Mouse (Mus musculus) liver, embryonic 12.5 days (tissue): ENCODE measurements around the gene Abhd8. TPM values are rescaled to one million over a fixed set of nuclear protein-coding genes. Genes with fewer than 3 reads are reported as not detected.
"Not testable (repeated sequence)": the region's sequence is repeated elsewhere in the genome, so short reads cannot be mapped to it uniquely, and the experiment has no call there.

Experiments
- ATAC-seq: fragments of 200-750 bp; cut with Nextera tagmentation; 2 replicates; pipeline ENCODE4 v1.8.0; 2017; ENCODE audit warnings: moderate number of reproducible peaks, mild to moderate bottlenecking, moderate library complexity
- H3K27ac ChIP-seq: fragments of 300-500 bp; sonication (generic); 2 replicates; pipeline ENCODE4 v1.5.1; 2016; ENCODE audit warnings: mild to moderate bottlenecking
- H3K27me3 ChIP-seq: fragments of 300-500 bp; sonication (generic); replicated peaks from 2 replicates; pipeline ENCODE4 v1.6.1; 2016; ENCODE audit warnings: mild to moderate bottlenecking, moderate library complexity
- H3K36me3 ChIP-seq: fragments of 300-500 bp; sonication (generic); 2 replicates; pipeline ENCODE4 v1.6.1; 2016; ENCODE audit warnings: mild to moderate bottlenecking, moderate library complexity
- H3K4me1 ChIP-seq: fragments of 300-500 bp; sonication (generic); 2 replicates; pipeline ENCODE4 v1.6.1; 2016
- H3K4me2 ChIP-seq: fragments of 300-500 bp; sonication (generic); 2 replicates; pipeline ENCODE4 v1.6.1; 2016; ENCODE audit warnings: mild to moderate bottlenecking, moderate library complexity
- H3K4me3 ChIP-seq: fragments of 300-500 bp; sonication (generic); 2 replicates; pipeline ENCODE4 v1.5.1; 2016; ENCODE audit warnings: mild to moderate bottlenecking, moderate library complexity
- H3K9ac ChIP-seq: fragments of 300-500 bp; sonication (generic); 2 replicates; pipeline ENCODE4 v1.6.1; 2016; ENCODE audit warnings: mild to moderate bottlenecking, moderate library complexity
- H3K9me3 ChIP-seq: fragments of 300-500 bp; sonication (generic); replicated peaks from 2 replicates; pipeline ENCODE4 v1.6.1; 2016; ENCODE audit warnings: mild to moderate bottlenecking, moderate library complexity
- WGBS: fragments of 180-500 bp; shearing (Covaris S2); methylation state at CpG from one replicate; pipeline ENCODE4 v1.1.7; 2016; ENCODE audit not compliant: insufficient replicate concordance; 5-methylcytosine and 5-hydroxymethylcytosine counted together
- polyA plus RNA-seq: library from polyadenylated mRNA; unstranded; fragments of >200 nt; fragmentation: Nextera tagmentation; extraction: Ambion mirVana; gene quantifications from 2 replicates; pipeline ENCODE4 v1.2.1, GENCODE M21; 2016

Gene Abhd8
- polyA plus RNA-seq, 1 experiment from 2014 or later: 17.4 TPM

DNA sequence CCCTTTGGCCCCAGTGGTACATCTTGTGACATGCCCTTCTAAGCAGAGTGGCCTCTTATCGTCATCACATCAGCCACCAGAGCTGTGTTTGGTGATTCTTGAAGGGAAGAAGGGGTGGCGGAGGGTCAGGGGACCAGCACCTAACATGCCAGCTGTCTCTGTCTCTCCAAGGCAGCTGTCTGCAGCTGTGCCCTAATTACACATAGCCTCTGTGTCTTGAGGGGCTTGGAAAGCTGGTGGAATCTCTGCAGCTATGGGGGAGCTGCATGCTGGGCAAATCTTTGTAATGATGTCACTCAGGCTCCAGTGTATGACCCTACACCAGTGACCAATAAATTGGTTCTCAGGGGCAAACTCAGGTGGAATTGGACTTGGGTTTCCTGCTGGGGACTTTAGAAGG, 10.8 kb downstream of the Abhd8 start:
- peaks cover 4% of the 10 kb centered on the region; the same call in 1 of the 2 replicates for H3K36me3 ChIP-seq
- no peak for ATAC-seq
- peaks cover 11% of the 10 kb centered on the region for H3K4me1 ChIP-seq
- no peak overlapping the region for H3K27ac ChIP-seq
- H3K27me3 ChIP-seq: peaks cover 41% of the 10 kb centered on the region
- no peak overlapping the region for H3K9ac ChIP-seq
- no peak overlapping the region for H3K4me2 ChIP-seq
- H3K9me3 ChIP-seq: no peaks in the 10 kb centered on the region
- H3K4me3 ChIP-seq: no peak overlapping the region
- 60% methylated on average over 2 of the region's 2 CpGs for WGBS

DNA sequence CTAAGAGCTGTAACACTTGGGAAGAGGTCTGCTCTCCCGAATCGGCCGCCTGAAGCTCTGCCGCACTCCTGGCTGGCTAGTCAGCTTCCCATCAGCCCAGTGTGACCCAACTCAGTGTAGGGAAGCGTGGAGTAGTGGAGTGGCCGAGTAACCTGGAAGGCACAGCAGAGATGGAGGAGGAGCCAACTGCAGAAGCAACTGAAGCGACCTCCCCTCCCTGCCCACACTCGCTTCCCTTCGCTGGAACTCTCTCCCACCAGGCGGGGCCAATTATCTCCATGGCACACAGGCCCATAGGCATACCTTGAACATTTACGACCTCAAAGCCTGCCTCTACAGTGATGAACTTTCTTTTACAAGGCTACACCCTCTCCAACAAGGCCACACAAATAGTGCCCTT, 11.7 kb downstream of the Abhd8 start:
- ATAC-seq: no peak
- Histone ChIP-seq H3K4me3 (no peak overlapping the region), H3K27me3 (peaks cover 42% of the 10 kb centered on the region), H3K9ac (no peak overlapping the region), H3K4me1 (peaks cover 2% of the 10 kb centered on the region), H3K9me3 (no peaks in the 10 kb centered on the region), H3K36me3 (no peaks in the 10 kb centered on the region), H3K4me2 (no peak overlapping the region), H3K27ac (no peak overlapping the region)
- 37% methylated on average over 11 of the region's 11 CpGs for WGBS

DNA sequence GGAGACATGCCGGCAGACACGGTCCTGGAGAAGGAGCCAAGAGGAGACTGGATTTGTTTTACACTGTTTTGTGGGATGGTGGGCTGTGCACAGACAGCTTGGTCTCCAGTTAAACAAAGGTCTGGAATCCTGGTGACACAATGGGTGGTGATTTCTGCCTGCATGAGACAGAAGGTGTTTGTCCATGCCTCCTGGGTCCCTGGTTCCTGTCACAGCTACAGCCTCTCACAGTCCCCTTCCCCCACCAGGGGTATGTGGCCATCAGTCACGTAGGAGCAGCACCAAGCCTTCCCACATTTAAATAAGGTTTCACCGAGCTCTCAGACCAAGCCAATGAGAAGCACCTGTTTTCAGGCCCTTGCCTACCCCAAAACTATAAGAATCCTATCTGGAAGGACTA, 12.1 kb downstream of the Abhd8 start:
- Histone ChIP-seq H3K9me3 (no peaks in the 10 kb centered on the region), H3K4me2 (no peak overlapping the region), H3K9ac (no peak overlapping the region), H3K36me3 (no peaks in the 10 kb centered on the region), H3K27me3 (peaks cover 37% of the 10 kb centered on the region), H3K27ac (no peak overlapping the region), H3K4me3 (no peak overlapping the region), H3K4me1 (no peaks in the 10 kb centered on the region)
- no peak for ATAC-seq
- WGBS: 59% methylated on average over 4 of the region's 4 CpGs

DNA sequence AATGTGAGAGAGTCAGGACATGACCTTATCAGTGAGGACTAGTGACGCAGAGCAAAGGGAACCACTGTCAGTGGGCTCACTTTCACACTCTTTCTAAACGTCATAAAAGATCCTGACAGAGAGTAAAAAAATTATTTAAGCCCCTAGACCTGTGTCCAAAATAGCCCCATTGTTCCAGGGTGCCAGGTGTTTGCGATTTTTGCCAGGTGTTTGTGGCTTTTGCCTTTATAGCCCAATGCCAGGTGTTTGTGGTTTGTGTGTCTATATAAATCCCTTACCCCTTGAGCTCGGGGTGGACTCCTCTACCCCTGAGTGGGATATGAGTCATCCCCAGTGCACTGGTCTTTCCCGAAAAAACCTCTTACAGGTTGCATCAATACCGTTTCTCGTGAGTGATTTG, 18.4 kb downstream of the Abhd8 start:
- H3K27me3 ChIP-seq: peaks cover 28% of the 10 kb centered on the region
- no peak overlapping the region for H3K9ac ChIP-seq
- no peaks in the 10 kb centered on the region for H3K36me3 ChIP-seq
- no peaks in the 10 kb centered on the region for H3K9me3 ChIP-seq
- 61% methylated on average over 7 of the region's 7 CpGs for WGBS
- no peak overlapping the region for H3K27ac ChIP-seq
- H3K4me3 ChIP-seq: no peak overlapping the region
- no peak overlapping the region for H3K4me2 ChIP-seq
- H3K4me1 ChIP-seq: no peaks in the 10 kb centered on the region
- no peak for ATAC-seq

DNA sequence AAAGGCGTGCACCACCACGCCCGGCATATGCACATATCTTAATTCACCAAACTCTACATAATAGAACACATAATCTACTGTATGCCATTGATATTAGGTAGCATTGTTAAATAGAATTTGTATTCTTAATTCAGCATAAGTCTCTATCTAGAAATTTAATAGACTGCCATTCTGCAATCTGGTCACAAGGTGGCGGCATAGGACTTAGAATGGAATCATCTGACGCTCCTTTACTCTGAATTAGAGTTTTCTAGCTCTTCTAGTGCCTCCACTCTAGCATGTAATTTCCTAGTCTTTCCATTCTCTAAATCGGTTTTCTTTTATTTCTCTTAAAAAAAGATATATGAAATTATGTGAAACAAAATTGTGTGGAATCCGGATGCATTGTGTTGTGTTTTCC, 22.1 kb downstream of the Abhd8 start:
- Histone ChIP-seq H3K4me1 (no peaks in the 10 kb centered on the region), H3K9me3 (no peaks in the 10 kb centered on the region), H3K27ac (no peak overlapping the region), H3K4me3 (no peak overlapping the region), H3K4me2 (no peak overlapping the region), H3K27me3 (peaks cover 27% of the 10 kb centered on the region), H3K36me3 (no peaks in the 10 kb centered on the region), H3K9ac (no peak overlapping the region)
- WGBS: under 1% methylated on average over 7 of the region's 7 CpGs
- no peak for ATAC-seq

DNA sequence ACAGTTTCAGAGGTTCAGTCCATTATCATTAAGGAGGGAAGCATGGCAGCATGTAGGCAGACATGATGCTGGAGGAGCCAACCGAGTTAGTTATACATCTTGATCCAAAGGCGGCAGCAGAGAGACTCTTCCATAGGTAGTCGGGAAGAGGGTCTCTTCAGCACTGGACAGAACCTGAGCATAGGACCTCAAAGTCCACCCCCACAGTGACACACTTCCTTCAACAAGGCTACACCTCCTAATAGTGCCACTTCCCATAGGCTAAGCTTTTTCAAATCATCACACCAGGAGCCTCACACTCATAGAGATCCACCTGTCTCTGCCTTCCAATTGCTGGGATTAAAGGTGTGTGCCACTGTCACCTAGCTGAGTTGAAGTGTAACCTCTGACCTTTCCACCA, 26.4 kb downstream of the Abhd8 start:
- H3K27me3 ChIP-seq: peaks cover 10% of the 10 kb centered on the region
- no peaks in the 10 kb centered on the region for H3K4me1 ChIP-seq
- H3K36me3 ChIP-seq: no peaks in the 10 kb centered on the region
- no peak overlapping the region for H3K9ac ChIP-seq
- WGBS: 41% methylated on average over 3 of the region's 3 CpGs
- no peak for ATAC-seq
- H3K4me3 ChIP-seq: no peak overlapping the region
- no peak overlapping the region for H3K4me2 ChIP-seq
- H3K9me3 ChIP-seq: no peaks in the 10 kb centered on the region
- H3K27ac ChIP-seq: no peak overlapping the region

DNA sequence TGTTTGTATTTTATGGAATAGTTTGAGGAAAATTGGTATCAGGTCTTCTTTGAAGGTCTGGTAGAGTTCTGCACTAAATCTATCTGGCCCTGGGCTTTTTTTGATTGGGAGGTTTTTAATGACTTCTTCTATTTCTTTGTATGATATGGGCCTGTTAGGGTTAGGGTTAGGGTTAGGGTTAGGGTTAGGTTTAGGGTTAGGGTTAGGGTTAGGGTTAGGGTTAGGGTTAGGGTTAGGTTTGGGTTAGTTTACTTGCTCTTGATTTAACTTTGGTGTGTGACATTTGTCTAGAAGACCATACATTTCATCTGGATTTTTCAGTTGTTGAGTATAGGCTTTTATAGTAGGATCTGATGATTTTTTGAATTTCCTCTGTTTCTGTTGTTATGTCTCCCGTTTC, 30.5 kb downstream of the Abhd8 start:
- ATAC-seq, H3K9ac ChIP-seq, H3K36me3 ChIP-seq, H3K4me2 ChIP-seq, H3K4me3 ChIP-seq, H3K27ac ChIP-seq, H3K9me3 ChIP-seq, H3K4me1 ChIP-seq: not testable (repeated sequence)
- WGBS: 64% methylated on average over 1 of the region's 1 CpGs
- peaks cover 11% of the 10 kb centered on the region; the same call in 1 of the 2 replicates for H3K27me3 ChIP-seq

DNA sequence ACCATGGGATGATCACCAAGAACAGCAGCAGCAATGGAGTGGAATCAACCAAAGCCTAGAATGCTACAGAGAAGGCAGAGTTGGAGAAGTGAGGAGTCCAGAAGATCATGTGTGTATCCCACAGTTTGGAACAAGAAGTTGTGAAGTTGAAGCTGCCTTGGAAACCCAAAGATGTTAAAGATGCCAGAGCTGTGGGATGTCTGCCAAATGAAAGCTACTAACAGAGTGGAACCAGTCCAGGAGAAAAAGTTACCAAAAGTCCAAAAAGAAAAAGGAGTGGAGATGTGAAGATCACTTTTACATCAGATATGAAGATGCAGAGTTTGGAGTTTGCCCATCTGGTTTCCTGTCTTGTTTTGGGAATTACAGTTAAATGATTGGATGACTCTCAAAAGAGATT, 41.3 kb downstream of the Abhd8 start:
- Histone ChIP-seq H3K27ac (no peak overlapping the region), H3K27me3 (peaks cover 11% of the 10 kb centered on the region), H3K9ac (no peak overlapping the region), H3K9me3 (no peaks in the 10 kb centered on the region), H3K36me3 (no peaks in the 10 kb centered on the region), H3K4me2 (no peak overlapping the region), H3K4me3 (no peak overlapping the region), H3K4me1 (no peaks in the 10 kb centered on the region)
- no peak for ATAC-seq

DNA sequence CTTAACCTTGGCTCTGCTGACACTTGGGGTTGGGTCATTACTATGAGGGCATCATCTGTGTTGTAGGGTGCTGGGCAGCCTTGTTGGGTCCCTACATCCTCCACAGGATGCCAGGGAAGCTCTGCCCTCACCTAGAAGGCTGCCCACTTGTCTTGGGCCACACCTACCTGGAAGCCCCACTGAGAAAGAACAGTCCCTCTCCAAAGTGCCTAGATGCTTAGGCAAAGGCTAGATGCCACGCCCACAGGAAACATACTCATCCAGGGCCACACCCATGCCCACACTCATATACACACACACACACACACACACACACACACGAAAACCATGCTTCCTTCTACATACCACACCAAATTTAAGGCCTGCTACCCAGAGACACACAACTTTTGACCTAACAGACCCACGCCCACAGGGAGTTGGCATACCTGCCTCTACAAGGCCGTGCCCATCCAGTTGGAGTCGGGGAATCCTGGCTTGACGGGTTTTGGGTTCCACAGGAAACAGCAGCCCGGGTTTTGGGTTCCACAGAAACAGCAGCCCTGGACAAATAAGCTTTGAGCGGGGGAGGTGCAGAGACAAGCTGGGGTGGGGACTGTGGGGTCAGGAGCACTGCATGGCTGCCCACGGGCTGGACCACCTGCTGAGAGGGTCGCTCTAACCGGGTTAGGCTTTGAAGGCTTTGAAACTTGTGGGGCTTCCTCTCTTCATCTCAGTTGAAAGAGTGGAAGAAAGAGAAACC, 51.8 kb downstream of the Abhd8 start:
- Histone ChIP-seq H3K4me2 (no peak overlapping the region), H3K9me3 (no peaks in the 10 kb centered on the region)
- WGBS: 39% methylated on average over 11 of the region's 11 CpGs

DNA sequence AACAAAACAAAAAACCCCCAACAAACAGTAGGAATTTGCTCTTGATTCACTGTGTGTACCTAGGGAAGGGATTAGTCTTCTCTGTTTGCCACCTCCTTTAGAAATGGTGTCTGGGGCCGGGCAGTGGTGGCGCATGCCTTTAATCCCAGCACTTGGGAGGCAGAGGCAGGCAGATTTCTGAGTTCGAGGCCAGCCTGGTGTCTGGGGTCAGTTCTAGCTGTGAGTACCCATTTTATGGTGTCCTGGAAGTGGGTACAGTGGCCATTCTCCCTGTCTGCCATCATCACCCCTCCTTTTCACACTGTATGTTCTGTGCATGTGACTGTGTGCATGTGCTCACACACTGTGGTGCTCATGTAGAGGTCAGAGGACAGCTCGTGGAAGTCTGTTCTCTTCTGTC, 55.2 kb downstream of the Abhd8 start:
- peaks cover 49% of the 10 kb centered on the region for H3K4me1 ChIP-seq
- no peak overlapping the region for H3K9ac ChIP-seq
- H3K4me2 ChIP-seq: no peak overlapping the region
- no peak overlapping the region for H3K27ac ChIP-seq
- H3K36me3 ChIP-seq: peaks cover 44% of the 10 kb centered on the region
- no peaks in the 10 kb centered on the region for H3K27me3 ChIP-seq
- no peak for ATAC-seq
- no peaks in the 10 kb centered on the region for H3K9me3 ChIP-seq
- H3K4me3 ChIP-seq: no peak overlapping the region
- WGBS: 83% methylated on average over 4 of the region's 4 CpGs

More for the DNA sequence above, 51.8 kb downstream of the Abhd8 start:
- peaks cover 26% of the 10 kb centered on the region for H3K4me1 ChIP-seq
- H3K9ac ChIP-seq: no peak overlapping the region
- H3K27ac ChIP-seq: no peak overlapping the region
- no peaks in the 10 kb centered on the region for H3K27me3 ChIP-seq
- H3K36me3 ChIP-seq: peaks cover 37% of the 10 kb centered on the region
- peak; percentile 9; the same call in 1 of the 2 replicates for ATAC-seq
- H3K4me3 ChIP-seq: no peak overlapping the region

DNA sequence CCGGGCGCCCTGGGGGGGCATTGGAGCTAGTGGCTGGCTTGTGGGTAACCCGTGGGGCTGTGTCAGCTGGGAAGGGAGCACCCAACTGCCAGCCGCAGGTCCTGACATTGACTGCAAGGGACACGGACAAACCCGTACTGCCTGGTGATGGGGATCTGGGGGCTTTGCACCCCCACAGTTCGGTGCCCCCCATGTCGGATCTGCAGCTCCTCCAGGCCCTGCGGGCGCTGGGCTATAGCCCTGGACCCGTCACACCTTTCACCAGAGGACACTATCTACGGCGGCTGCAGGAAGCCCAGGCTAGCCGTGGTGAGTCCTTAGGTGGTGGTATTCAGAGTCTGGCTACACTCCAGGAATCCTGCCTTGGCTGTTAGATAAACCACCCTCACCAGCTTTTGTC, 56.0 kb downstream of the Abhd8 start:
- H3K9ac ChIP-seq: peak overlapping the region; percentile 91; the same call in 1 of the 2 replicates
- ATAC-seq: no peak
- no peaks in the 10 kb centered on the region for H3K9me3 ChIP-seq
- H3K27ac ChIP-seq: no peak overlapping the region
- H3K4me1 ChIP-seq: peaks cover 49% of the 10 kb centered on the region
- peaks cover 52% of the 10 kb centered on the region for H3K36me3 ChIP-seq
- H3K4me2 ChIP-seq: peak overlapping the region; percentile 86
- WGBS: 93% methylated on average over 14 of the region's 14 CpGs
- H3K27me3 ChIP-seq: no peaks in the 10 kb centered on the region
- H3K4me3 ChIP-seq: peak overlapping the region; percentile 92
